Mouse (Mus musculus): ENCODE results near the gene Cldn3. TPM values are rescaled to one million over a fixed set of nuclear protein-coding genes. Genes with fewer than 3 reads are reported as not detected.

Gene Cldn3
- polyA plus RNA-seq, 1 experiment: 14.7 TPM

DNA sequence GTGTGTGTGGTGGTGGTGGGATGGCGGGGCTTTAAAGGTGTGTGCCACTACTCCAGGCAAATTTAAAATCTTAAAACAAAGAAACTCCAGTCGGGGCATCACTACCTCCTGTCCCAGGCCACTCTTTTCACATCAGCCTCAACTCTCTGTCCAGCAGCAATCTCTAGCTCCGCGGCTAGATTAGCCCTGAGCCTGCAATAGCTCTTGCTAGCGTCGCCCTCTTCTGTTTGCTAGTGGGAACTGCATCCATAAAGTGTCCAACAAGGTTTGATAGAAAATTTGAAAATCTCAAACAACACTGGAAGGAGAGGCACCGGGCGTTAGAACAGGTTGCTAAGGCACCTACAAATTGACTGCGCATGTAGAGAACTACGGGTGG is 20.6 kb upstream of the Cldn3 start:
- DNase-seq: peak; percentile 75
- H3K4me3 ChIP-seq (ENCODE audit: control insufficient read depth, insufficient read depth, low read length): no peak overlapping the region

DNA sequence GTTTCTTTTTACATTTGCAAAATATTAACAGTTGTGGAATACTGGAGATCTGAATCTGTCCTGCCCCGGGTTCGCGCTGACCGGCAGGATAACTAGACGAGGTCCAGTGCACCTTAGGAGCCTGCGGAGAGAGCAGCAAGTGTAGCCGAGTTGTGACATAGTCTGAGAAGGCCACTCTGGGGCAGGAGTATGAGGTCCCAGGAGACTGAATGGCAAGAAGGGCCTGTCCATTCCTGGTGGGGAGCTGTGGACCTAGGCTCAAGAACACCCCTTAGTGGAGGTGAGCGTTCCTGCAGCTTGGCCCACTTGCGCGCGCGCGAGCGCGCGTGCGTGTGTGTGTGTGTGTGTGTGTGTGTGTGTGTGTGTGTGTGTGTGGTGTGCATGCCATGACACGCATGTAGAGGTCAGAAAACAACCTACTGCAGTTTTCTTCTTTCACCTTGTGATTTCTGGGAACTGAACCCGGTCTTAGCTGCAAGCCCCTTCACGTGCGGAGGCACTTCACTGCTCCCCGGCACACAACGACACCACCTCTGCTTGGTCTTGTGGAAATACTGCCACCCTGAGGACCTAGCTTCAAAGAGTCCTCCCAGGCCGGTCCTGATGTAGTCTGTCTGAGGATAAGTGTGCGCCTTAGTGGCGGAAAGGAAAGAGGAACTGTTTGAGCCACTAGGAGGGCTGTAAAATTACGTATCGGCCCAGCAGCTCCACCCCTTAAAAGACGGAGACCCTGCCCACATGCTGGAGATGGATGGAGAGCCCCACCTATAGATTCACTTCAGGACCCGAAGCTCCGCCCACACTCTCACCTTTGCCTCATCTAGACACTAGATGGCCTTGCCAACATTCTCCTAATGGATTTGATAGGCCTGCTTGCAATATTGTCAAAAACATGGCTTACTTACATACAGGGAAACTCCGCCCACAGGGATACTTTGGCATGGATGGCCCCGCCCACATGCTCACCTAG is 19.9 kb upstream of the Cldn3 start:
- DNase-seq: peak; percentile 66
- TF ChIP-seq POLR2A (IDR thresholded peaks at IDR 0.05; ENCODE audit: control insufficient read depth, extremely low read depth, insufficient read depth, low read length, poor library complexity) (no peak), CTCF (IDR thresholded peaks at IDR 0.05; ENCODE audit: borderline replicate concordance, control insufficient read depth, extremely low read depth, insufficient read depth, low read length, poor library complexity) (peak; percentile 70)
- Histone ChIP-seq H3K27ac (ENCODE audit: control insufficient read depth, insufficient read depth, low read length) (no peak overlapping the region), H3K4me1 (replicated peaks; ENCODE audit: control insufficient read depth, insufficient read depth, low read length) (peaks cover 11% of the 10 kb centered on the region), H3K4me3 (ENCODE audit: control insufficient read depth, insufficient read depth, low read length) (peak overlapping the region; percentile 28), H3K36me3 (ENCODE audit: control insufficient read depth, insufficient read depth, low read length) (no peaks in the 10 kb centered on the region), H3K27me3 (ENCODE audit: control insufficient read depth, insufficient read depth, low read length) (no peaks in the 10 kb centered on the region; the same call in 1 of the 2 replicates)
- 11% methylated on average over 33 of the region's 33 CpGs for WGBS

More for the DNA sequence above, 20.6 kb upstream of the Cldn3 start:
- Histone ChIP-seq H3K36me3 (ENCODE audit: control insufficient read depth, insufficient read depth, low read length) (no peaks in the 10 kb centered on the region), H3K4me1 (replicated peaks; ENCODE audit: control insufficient read depth, insufficient read depth, low read length) (peaks cover 18% of the 10 kb centered on the region), H3K27ac (ENCODE audit: control insufficient read depth, insufficient read depth, low read length) (no peak overlapping the region), H3K27me3 (ENCODE audit: control insufficient read depth, insufficient read depth, low read length) (no peaks in the 10 kb centered on the region; the same call in 1 of the 2 replicates)
- TF ChIP-seq CTCF (IDR thresholded peaks at IDR 0.05; ENCODE audit: borderline replicate concordance, control insufficient read depth, extremely low read depth, insufficient read depth, low read length, poor library complexity) (no peak), POLR2A (IDR thresholded peaks at IDR 0.05; ENCODE audit: control insufficient read depth, extremely low read depth, insufficient read depth, low read length, poor library complexity) (no peak)
- WGBS: 12% methylated on average over 10 of the region's 10 CpGs

GRCm38 (mm10) chr5:134967164-134967944 is 18.7 kb upstream of the Cldn3 start:
- DNase-seq: no peak
- no peaks in the 10 kb centered on the region; the same call in 1 of the 2 replicates for H3K27me3 ChIP-seq (ENCODE audit: control insufficient read depth, insufficient read depth, low read length)
- H3K36me3 ChIP-seq (ENCODE audit: control insufficient read depth, insufficient read depth, low read length): no peaks in the 10 kb centered on the region
- H3K4me1 ChIP-seq (replicated peaks; ENCODE audit: control insufficient read depth, insufficient read depth, low read length): peaks cover 7% of the 10 kb centered on the region; the same call in 1 of the 2 replicates
- no peak overlapping the region for H3K27ac ChIP-seq (ENCODE audit: control insufficient read depth, insufficient read depth, low read length)
- H3K4me3 ChIP-seq (ENCODE audit: control insufficient read depth, insufficient read depth, low read length): no peak overlapping the region
- TF ChIP-seq CTCF (IDR thresholded peaks at IDR 0.05; ENCODE audit: borderline replicate concordance, control insufficient read depth, extremely low read depth, insufficient read depth, low read length, poor library complexity) (no peak), POLR2A (IDR thresholded peaks at IDR 0.05; ENCODE audit: control insufficient read depth, extremely low read depth, insufficient read depth, low read length, poor library complexity) (no peak)
- 88% methylated on average over 20 of the region's 20 CpGs for WGBS

DNA sequence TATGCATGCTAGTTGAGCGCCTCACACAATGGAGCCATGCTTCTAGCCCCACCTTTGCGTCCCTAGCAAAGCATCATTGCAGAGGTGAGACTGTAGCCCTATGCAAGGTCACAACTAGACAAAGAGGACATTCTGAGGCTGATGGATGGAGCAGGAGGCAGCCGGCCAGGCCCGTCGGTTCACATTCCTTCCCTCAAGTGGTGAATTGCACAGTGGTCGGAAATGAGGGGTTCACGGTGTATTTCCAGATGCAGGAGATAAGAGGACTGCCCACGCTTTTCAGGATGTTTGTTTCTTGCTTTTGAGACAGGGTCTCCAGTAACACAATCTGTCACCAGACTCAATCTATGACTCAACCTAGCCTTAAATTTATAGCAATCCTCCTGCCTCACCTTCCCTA is 15.3 kb upstream of the Cldn3 start:
- no peaks in the 10 kb centered on the region; the same call in 1 of the 2 replicates for H3K27me3 ChIP-seq (ENCODE audit: control insufficient read depth, insufficient read depth, low read length)
- no peak overlapping the region for H3K4me3 ChIP-seq (ENCODE audit: control insufficient read depth, insufficient read depth, low read length)
- H3K4me1 ChIP-seq (replicated peaks; ENCODE audit: control insufficient read depth, insufficient read depth, low read length): peaks cover 7% of the 10 kb centered on the region; the same call in 1 of the 2 replicates
- H3K36me3 ChIP-seq (ENCODE audit: control insufficient read depth, insufficient read depth, low read length): no peaks in the 10 kb centered on the region
- no peak overlapping the region for H3K27ac ChIP-seq (ENCODE audit: control insufficient read depth, insufficient read depth, low read length)
- TF ChIP-seq POLR2A (IDR thresholded peaks at IDR 0.05; ENCODE audit: control insufficient read depth, extremely low read depth, insufficient read depth, low read length, poor library complexity): no peak
- TF ChIP-seq CTCF (IDR thresholded peaks at IDR 0.05; ENCODE audit: borderline replicate concordance, control insufficient read depth, extremely low read depth, insufficient read depth, low read length, poor library complexity): no peak
- DNase-seq: no peak
- WGBS: 87% methylated on average over 8 of the region's 8 CpGs

- H3K4me3 ChIP-seq (ENCODE audit: control insufficient read depth, insufficient read depth, low read length): no peak overlapping the region
- no peak overlapping the region for H3K27ac ChIP-seq (ENCODE audit: control insufficient read depth, insufficient read depth, low read length)
- TF ChIP-seq POLR2A (IDR thresholded peaks at IDR 0.05; ENCODE audit: control insufficient read depth, extremely low read depth, insufficient read depth, low read length, poor library complexity) (no peak), CTCF (IDR thresholded peaks at IDR 0.05; ENCODE audit: borderline replicate concordance, control insufficient read depth, extremely low read depth, insufficient read depth, low read length, poor library complexity) (no peak)
- H3K4me1 ChIP-seq (replicated peaks; ENCODE audit: control insufficient read depth, insufficient read depth, low read length): no peaks in the 10 kb centered on the region
- H3K36me3 ChIP-seq (ENCODE audit: control insufficient read depth, insufficient read depth, low read length): no peaks in the 10 kb centered on the region
- no peaks in the 10 kb centered on the region; the same call in 1 of the 2 replicates for H3K27me3 ChIP-seq (ENCODE audit: control insufficient read depth, insufficient read depth, low read length)
- DNase-seq: no peak
Measured at GRCm38 (mm10) chr5:134973081-134973480, 12.9 kb upstream of the Cldn3 start.

DNA sequence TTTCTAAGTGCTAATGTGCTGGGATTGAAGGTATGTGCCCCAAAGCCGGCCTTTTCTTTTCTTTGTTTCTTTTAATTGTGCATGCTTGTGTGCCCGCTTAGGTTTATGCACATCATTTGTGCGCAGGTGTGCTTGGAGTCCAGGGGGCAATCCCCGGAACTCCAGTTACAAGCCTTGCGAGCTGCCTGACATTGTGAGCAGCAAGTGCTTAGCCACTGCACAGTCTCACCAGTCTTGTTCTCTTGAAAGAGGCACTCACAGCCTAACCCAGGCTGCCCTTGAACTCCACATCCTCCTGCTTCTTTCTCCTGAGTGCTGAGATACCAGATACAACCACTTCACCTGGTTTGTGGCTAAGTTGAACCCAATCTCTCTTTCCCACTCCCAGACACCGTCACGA is 12.5 kb upstream of the Cldn3 start:
- H3K4me1 ChIP-seq (replicated peaks; ENCODE audit: control insufficient read depth, insufficient read depth, low read length): no peaks in the 10 kb centered on the region
- no peaks in the 10 kb centered on the region; the same call in 1 of the 2 replicates for H3K27me3 ChIP-seq (ENCODE audit: control insufficient read depth, insufficient read depth, low read length)
- TF ChIP-seq POLR2A (IDR thresholded peaks at IDR 0.05; ENCODE audit: control insufficient read depth, extremely low read depth, insufficient read depth, low read length, poor library complexity): no peak
- TF ChIP-seq CTCF (IDR thresholded peaks at IDR 0.05; ENCODE audit: borderline replicate concordance, control insufficient read depth, extremely low read depth, insufficient read depth, low read length, poor library complexity): no peak
- H3K36me3 ChIP-seq (ENCODE audit: control insufficient read depth, insufficient read depth, low read length): no peaks in the 10 kb centered on the region
- 90% methylated on average over 7 of the region's 7 CpGs for WGBS
- DNase-seq: no peak
- no peak overlapping the region for H3K27ac ChIP-seq (ENCODE audit: control insufficient read depth, insufficient read depth, low read length)
- no peak overlapping the region for H3K4me3 ChIP-seq (ENCODE audit: control insufficient read depth, insufficient read depth, low read length)

Data from thymus, adult 2 months (tissue).